Mouse (Mus musculus) thymus, postnatal 25 days (tissue): ENCODE measurements around the gene Ube2j1.

Source experiments
- DNase-seq: peaks from one replicate; pipeline ENCODE4 v3.0.0; 2022

Gene Ube2j1

DNA sequence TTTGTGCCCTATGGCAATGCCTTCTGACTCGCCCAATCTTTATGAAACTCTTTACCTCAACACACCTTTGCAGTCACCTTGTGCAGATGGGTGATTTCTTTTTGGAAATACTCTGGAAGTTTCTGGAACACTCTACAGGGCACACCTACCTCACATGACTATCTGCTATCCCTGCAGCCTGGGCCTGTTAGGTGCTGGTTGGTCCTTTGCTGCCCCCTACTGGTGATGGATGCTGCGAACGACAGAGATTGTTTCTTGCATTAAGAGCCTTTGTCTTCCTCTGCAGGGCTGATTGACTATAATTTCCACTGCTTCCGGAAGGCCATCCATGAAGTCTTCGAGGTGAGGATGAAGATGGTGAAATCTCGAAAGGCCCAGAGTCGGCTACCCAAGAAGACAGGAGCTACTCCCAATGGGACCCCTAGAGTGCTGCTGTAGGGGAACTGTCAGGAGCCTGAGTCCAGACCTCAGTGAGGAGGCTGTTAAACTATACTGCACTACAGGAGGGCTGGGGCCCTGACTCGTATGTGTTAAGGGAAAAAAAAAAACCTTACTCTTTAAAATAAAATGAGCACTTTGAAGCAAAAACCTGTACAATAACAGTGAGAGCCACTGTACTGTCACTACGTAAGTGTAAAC is 12.7 kb upstream of the Ube2j1 start:
- DNase-seq, result peak; percentile 89

DNA sequence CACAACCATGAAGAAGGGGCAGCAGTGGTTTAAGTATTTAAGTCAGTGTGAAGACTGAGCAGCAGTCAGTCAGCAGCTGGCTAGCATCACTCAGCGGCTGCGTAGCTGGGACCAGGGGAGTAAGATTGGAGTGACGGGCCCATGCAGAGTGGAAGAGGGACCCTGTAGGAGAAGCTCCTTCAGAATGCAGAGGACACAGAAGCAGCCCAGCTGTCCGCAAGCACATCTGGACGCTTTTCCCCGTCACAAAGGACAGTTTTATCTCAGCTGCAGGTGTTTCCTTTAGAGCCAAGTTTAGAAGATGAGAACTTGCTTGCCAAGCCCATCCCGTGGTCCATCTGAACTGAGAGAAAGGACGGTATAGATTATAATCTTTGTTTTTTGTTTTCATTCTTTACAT is 6.8 kb upstream of the Ube2j1 start:
- peak; percentile 10 for DNase-seq

DNA sequence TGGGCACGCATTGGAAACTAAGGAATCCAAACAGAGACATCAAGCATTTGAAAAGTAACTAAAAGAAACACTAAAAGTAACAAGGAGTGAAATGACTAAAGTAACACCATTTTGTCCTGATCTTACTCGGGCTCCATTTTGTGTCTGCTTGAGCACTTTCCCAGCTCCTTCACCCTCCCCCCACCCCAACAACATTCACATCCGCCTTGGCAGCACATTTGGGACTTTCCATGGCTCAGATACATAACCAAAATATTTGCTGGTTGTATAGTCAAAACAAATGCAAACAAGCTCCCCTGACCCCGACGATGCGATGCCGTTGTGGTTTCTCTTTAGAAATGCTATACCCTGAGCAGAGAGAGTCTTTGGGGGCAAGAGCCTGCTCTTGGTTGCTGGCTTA is 2.1 kb upstream of the Ube2j1 start:
- DNase-seq, result no peak

DNA sequence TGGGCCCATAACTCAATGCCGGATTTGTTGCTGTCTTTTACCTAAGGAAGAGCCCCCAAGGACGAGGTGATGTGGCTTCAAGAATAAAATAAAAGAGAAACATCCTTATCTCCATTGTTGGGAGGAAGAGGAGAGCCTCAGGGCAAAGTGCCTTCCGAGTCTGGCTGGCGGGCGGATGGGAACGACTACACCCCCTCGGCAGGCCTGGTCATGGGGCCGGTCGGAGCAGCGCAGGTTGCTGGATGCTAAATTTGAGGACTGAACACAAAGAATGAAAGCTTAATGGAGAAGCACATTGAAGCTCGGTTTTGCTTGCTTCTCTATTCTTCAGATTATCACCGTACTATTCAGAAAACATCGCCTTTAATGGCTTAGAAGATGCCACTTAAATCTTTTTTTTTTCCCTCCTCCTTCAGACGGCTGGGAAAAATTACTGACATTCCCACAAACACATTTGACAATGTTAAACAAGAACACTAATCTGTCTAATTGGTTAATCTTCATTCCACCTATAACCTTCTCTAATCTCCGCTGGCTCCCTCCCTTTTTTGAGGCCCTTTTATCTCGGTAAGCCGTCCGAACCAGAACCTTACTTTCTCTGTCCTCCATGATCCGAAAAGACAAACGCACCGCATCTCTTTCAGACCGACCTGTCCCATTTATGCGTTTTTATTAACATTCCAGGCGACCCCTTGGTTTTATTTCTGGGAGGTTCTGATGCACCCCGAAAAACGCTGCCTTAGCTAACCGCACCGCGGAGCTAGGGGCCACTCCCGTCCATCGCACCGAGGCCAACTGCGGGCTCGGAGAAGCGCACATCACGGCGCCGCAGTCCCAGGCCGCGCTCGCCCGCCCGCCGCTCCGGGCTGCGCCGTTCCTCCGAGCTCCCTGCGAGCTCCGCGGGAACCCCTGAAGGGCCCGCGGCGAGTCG is 687 bp upstream of the Ube2j1 start:
- no peak for DNase-seq

DNA sequence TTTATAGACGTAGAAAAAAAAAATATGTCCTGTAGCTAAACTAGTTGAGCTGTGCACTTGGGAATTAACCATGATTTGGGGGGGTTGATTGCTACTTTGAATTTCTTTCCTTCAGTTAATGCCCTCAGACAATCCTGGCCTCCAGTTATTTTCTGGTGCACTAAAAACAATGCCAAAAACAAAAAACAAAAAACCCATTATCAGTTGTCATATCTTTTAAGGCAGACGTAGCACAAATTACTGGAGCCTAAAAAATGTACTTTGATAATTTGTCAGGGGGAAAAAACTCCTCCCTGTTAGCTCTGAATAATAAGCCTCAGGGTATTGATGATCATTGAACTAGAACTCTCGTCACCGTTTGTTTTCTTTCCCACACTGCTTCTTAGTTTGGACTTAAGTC is 829 bp downstream of the Ube2j1 start:
- DNase-seq, result no peak

DNA sequence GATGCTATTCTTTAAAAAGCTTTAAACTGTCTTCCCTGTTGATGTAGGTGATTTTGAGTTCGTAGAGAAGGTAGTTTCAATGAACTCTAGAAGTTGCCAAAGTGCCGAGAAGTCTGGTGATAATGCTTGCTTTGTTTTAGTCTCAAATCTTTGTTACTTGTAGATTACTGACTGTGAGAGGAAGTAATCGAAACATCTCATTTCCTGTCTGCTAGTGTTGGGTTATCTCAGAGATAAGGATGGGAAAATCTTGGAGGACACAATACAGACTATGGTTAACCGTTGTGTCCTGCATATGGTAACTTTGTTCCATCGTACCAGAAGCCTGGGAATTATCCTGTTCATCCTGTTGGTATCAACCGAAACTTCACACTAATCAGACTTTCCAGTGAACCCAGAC is 2.3 kb downstream of the Ube2j1 start:
- DNase-seq, result no peak

DNA sequence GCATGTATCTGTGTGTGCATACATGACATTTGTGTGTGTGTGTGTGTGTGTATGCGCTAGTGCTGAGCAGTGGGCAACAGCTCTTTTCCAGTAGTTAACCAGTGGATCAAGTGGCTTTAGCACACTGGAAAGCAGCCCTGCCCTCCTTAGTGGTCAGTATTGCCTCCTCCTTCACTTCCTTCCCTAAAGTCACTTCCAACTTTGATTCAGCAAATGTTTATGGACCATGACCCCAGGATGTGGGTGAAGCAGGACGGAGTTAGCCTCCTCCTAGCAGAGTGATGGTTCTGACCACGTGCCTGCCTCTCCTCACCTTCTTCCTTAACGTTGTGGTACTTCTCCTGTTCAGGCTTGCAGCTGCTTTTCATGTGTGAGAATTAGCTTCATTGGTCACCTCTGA is 8.6 kb downstream of the Ube2j1 start:
- DNase-seq, result no peak

DNA sequence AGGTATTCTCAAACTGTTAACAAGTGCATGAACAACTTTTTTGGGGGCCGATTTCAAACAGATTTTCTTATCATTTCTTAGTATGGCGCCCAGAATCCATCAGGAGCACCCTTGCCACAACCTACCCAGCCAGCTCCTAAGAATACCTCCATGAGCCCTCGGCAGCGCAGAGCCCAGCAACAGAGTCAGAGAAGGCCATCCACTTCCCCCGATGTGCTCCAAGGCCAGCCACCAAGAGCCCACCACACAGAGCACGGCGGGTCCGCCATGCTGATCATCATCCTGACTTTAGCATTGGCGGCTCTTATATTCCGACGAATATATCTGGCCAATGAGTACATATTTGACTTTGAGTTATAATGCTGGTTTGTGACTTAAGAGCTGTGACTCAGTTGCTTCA is 18.4 kb downstream of the Ube2j1 start:
- no peak for DNase-seq

DNA sequence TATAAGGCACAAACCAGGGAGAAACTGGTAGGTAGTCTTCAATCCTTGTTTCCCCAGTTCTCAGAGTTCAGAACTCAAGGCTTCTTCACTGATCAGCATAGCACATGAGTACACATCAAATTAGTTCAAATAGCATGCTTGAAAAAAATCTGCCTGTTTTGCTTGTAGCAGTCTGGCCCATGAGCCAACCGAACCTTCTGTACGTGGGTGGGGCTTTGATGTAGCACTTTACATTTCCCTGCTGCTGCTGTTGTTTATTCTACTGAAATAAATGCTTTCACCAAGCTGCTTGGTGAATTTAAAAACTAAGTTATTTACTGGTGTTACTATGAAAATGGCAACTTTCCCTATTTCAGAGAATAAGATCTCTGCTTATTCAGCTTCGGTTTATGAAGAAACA is 20.8 kb downstream of the Ube2j1 start:
- no peak for DNase-seq

DNA sequence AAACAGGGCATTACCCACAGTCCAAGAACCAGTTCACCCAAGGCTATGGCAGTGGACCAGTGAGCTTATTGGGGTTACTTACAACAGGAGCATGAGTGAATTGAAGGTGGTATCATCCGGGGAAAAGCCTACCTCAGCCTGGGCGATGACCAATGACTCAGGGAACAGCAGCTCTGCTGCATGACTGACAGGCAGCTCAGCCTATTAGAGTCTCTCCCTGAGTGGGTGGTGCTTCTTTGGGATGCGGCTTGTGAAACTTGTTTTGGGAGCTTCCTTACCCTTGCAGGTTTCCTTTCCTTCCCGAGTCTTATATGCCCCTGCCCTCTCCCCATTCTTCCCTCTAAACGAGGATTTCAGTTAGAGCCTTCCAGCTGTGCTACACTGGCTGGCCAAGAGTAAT is 21.4 kb downstream of the Ube2j1 start:
- no peak for DNase-seq

DNA sequence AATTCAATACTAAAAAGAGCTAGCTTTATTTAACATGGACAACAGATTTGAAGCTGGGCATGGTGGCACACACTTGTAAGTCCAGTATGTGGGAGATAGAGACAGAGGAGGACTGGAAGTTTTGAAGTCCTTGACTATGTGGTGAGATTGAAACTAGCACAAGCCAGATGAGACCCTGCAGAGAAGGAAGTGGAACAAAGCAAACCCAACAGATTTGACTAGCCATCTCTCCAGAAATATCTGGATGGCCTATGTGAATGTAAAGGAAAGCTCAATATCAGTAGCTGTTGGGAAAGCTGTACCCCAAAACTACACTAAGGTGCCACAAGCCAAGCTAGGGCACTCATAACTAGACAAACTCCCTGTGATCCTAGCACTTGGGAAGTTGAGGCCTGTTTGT is 23.2 kb downstream of the Ube2j1 start:
- no peak for DNase-seq

DNA sequence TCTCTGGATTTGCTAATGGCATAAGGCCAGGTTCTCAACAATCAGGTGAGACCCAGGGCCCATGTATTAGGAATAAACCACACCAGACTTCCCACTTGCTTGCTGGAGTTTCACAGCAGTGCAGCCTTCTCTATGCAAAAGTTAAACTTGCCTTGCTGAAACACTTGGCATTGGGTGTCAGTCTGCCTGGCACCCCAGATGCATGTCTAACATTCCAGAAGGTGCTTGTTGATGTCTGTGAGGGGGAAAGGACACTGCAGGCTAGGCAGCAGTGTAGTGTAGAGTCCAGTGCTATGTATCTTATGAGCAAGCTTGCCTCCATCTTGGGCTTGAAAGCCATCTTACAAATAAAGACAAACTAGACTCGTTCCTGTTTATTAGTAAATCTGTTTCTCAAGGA is 25.1 kb downstream of the Ube2j1 start:
- DNase-seq, result no peak

DNA sequence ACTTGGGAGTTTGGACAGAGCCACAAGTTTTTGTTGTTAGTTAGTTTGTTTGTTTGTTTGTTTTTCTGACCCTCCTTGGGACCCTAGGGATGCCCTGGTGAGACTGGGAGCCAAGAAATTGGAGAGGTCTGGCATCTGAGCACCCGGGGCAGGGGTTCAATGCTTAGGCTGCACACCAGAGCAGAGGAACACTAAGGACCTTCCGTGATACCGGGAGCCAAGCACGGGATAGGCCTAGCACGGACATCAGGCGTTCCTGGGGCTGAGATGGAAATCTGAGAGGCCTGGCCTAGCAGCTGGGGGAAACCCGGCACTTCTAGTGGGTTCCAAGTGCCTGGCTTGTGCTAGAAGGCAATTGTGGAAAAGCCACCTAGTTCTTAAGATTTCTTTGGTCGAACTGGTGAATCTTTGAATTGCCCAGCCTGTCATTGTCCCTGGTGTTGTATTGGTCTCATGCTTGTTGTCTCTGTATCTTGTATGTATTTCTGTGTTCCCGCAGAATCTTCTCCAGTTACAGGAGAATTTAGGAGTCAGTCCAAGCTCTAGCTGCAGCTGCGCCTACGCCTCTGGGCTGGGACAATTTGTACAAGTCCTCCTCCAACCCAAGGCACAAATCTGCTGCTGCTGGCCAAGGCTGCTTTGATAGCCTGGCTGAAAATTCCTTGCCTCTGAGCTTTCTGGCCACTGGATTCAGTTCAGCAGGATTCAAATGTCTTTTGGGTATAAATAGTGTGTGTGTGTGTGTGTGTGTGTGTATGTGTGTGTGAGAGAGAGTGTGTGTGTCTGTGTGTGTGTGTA is 26.9 kb downstream of the Ube2j1 start:
- no peak for DNase-seq

DNA sequence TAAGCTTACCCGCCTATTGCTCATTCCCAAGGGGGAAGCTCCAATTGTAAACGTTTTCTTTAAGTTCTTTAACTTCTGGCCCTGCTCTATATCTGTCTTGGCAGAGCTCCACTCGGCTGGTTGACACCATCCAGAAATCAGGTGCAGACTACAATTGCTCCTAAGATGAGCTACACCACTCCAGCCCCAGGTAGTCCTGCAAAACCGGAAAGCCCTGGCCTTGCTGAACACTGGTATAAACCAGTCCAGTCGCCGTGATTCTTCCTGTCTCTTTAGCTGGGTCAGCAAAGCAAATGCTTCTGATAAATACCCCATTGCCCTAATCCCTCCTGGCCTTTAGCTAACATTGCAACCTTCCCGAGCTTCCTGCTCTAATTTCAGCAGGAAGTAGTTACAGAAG is 29.9 kb downstream of the Ube2j1 start:
- no peak for DNase-seq

DNA sequence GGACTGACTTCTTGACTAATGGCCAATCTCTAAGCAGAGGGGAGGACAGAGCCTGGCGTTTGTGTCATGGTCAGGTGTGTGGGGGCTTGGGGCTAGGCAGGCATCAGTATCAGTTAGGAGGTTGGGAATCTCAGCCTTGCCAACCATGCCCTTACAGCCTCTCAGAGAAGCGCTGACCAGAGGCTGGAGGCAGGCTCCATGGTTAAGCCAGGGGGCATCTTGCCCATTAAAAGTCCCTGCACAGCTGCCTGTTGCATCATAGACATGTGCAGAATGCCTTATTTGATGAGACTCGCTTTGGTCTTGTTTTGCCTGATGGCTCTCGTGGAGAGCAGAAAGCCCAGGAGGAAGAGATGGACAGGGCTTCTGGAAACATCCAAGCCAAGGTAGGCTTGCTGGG is 31.8 kb downstream of the Ube2j1 start, which contains the start of gene Gabrr2:
Gene Gabrr2 (plus strand): TSS at position 19 of the 400 bp plus-strand sequence.
- no peak for DNase-seq

DNA sequence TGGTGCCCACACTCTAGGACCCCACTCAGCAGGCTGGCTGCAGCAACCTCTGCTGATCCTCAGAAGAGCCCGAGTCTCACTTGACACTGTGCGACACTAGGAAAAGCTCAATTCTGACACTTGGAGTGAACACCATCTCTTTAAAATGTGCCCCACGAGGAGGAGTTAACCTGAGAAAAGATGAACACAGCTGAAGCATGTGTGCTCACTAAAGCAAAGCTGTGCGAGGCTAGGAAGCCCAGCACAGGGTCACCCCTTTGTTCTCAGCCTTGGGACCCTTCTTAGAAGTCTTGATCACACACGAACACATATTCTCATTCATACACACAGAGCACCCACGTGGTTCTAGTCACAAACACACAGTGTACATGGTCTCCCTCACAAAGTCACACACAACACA is 33.8 kb downstream of the Ube2j1 start:
- DNase-seq, result no peak

DNA sequence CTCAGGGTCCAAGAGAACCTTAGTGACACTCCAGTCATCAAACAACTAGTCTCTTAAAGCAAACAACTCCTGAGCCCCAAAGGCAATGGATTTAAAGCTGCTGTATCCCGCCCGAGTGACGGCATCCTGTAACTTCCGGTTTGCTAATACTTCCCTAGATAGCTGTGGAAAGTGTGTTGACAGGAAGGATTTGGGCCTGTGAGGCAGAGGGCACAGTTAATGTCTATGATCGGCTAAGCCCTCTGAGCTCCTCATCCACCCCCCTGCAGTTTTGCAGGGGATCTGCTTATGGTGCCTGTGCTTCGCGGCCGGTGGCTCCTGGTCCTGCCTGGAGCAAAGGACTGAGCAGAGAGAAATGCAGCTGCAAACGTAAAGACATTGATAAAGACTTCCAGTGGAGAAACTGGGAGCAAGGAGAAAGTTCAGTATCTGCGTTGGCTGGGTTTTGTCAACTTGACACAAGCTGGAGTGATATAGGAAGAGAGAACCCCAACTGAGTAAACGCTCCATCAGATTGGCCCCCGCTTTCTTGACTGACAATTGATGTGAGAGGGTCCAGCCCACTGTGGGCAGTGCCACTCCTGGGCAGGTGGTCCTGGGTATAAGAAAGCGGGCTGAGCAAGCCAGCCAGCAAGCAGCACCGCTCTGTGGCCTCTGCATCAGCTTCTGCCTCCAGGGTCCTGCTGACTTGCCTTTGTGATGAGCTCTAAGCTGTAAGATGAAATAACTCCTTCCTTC is 35.2 kb downstream of the Ube2j1 start:
- DNase-seq, result no peak

DNA sequence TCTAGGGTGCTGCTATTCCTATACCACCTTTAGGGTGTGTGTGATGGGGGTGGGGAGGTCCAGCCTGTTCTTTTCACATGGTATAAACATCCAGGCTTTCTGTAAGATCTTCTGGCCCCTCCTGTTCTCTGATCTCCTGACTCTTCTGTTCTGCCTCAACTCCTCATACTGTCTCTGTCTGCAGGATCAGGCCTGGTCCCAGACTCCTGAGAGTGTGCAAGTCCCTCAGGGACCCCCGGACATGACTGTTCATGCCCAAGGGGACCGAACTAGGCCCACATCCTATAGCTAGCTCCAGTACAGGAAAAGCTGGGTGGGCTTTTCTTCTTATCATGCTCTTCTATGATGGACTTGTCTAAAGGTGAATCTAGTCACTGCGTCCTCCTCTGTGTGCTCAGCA is 36.1 kb downstream of the Ube2j1 start:
- no peak for DNase-seq

DNA sequence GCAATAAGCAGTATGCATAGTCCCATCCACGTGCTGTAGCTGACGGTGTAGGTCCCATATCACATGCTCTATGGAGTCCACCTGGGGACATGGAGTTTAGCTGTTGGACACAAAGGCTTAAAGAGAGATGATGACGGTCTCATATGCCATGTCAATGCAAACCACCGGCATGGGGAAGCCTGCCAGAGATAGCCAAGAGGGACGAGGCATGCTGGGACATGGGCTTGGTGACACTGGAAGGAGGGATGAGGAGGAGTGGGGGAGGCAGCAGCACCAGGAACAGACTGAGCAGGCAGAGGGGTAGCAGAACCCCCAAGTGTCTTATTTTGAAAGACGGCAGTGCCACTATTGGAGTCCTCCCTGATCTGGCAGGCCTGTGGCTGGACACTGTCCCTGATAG is 36.6 kb downstream of the Ube2j1 start:
- no peak for DNase-seq

DNA sequence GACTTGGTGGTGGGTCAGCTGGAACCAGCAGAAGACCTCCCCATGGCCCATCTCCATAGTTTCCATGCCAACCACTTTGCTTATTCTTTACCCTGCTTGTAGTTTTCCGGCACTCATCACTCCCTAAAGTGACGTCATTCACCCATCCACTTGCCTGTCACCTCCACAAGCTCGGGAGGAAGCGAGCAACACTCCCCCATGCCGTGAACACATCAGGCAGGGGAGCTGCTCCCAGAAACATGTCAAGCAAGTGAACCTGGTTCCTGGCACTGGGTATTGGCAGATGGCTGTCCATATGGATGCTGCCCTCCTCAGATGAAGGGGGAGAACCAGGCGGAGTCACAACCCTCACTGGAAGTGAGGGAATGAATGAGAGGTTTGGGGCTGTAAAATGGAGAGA is 37.7 kb downstream of the Ube2j1 start:
- no peak for DNase-seq

DNA sequence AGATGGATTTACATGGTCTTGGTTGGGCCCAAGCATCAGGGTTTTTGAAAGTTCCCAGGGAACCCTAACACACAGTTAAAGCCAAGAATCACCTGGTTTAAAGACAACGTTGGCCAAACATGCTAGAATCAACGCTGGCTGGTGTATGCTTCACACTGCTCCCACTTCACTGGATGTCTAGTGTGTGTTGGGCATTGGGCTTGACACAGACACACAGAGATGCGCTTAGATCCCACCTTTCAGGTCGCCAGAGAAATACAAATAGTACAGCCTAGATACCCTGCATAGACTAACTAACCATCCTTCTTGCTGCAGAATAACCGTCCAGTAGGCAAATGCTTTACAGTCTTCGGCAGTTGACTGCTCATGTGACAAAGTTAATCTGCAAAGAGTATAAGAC is 39.1 kb downstream of the Ube2j1 start:
- no peak for DNase-seq

DNA sequence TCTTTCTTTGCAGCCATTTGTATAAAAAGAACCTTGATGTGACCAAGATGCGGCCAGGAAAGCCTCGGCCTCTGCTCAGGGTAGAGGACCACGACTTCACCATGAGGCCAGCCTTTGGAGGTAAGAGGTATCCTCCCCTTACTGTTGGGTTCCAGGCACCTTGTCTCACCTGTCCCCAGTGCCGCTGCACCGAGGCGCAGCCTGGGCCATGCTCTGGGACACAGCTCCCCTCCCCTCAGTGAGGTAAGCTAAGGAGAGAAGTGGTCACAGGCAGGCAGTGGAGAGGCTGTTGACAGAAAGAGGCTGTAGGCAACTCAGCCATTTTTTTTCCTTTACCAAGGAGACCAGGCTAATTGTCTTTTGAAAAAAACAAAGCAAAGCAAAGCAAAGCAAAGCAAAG is 40.1 kb downstream of the Ube2j1 start:
- no peak for DNase-seq
